Mouse (Mus musculus): ENCODE measurements at regions not wholly inside any gene's neighbourhood (a gene's known extent, or its start where the extent isn't known, plus 50 kb on each side); places are given as distances from the start of the nearest gene placed in this dataset.

DNA sequence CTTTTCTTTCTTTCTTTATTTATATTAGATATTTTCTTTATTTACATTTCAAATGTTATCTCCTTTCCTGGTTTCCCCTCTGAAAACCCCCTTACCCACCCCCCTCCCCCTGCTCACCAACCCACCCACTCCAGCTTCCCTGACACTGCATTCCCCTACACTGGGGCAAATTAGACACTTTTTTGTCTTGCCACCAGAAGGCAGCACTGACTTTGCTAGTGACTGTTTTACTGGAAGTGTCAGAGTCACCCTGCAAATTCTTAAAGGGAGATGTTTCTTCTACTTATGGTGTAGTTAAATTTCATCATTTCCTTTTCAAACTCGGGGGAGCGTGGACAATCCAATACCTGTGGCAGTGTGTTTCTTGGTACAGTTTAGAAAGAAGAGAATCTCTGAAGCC is 72.1 kb upstream of the Apob start:
- no peak for TF ChIP-seq EP300 (IDR thresholded peaks at IDR 0.05; ENCODE audit: low read depth)
- peak; percentile 24 for TF ChIP-seq CTCF (IDR thresholded peaks at IDR 0.05; ENCODE audit: low read depth)
- 78% methylated on average over 2 of the region's 2 CpGs for WGBS
- Histone ChIP-seq H3K4me3 (ENCODE audit: low read depth, low read length) (no peak overlapping the region), H3K36me3 (replicated peaks; ENCODE audit: control insufficient read depth, insufficient read depth, low read length) (no peaks in the 10 kb centered on the region), H3K9me3 (replicated peaks; ENCODE audit: control insufficient read depth, low read length) (no peaks in the 10 kb centered on the region), H3K9ac (replicated peaks; ENCODE audit: low read depth, low read length) (no peak overlapping the region), H3K4me1 (ENCODE audit: control insufficient read depth, insufficient read depth) (no peaks in the 10 kb centered on the region), H3K27ac (ENCODE audit: low read depth) (no peak overlapping the region), H3K27me3 (ENCODE audit: control insufficient read depth, insufficient read depth, low read length) (no peaks in the 10 kb centered on the region), H3K4me2 (ENCODE audit: low read depth, low read length) (no peak overlapping the region)
- ATAC-seq (ENCODE audit: insufficient read depth, low read depth) = no peak
- DNase-seq (ENCODE audit: low spot score) = no peak

DNA sequence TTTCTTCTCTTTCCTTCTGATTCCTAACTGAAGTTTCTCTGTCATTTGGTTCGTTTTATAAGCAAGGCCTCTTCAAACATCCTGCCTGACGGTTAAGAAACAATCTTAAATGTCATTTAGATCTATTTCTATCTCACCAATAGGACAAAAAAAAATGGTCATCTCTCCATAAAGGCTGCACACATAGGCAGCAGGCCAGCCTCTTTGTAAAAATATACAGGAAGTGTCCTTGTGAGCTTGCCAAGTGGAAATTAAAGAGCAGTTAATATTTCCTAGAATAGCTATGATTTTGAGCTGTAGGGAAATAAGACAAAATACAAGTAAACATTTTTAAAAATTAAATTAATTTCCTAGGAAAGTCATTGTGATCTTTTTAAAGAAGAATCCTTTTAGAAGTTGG is 70.6 kb upstream of the Apob start:
- no peak overlapping the region for H3K4me2 ChIP-seq (ENCODE audit: low read depth, low read length)
- H3K36me3 ChIP-seq (replicated peaks; ENCODE audit: control insufficient read depth, insufficient read depth, low read length) = no peaks in the 10 kb centered on the region
- H3K9ac ChIP-seq (replicated peaks; ENCODE audit: low read depth, low read length) = no peak overlapping the region
- no peak for ATAC-seq (ENCODE audit: insufficient read depth, low read depth)
- H3K4me1 ChIP-seq (ENCODE audit: control insufficient read depth, insufficient read depth) = no peaks in the 10 kb centered on the region
- H3K27me3 ChIP-seq (ENCODE audit: control insufficient read depth, insufficient read depth, low read length) = no peaks in the 10 kb centered on the region
- WGBS = 35% methylated on average over 2 of the region's 2 CpGs
- no peak for DNase-seq (ENCODE audit: low spot score)
- TF ChIP-seq EP300 (IDR thresholded peaks at IDR 0.05; ENCODE audit: low read depth) (no peak), CTCF (IDR thresholded peaks at IDR 0.05; ENCODE audit: low read depth) (no peak)
- H3K9me3 ChIP-seq (replicated peaks; ENCODE audit: control insufficient read depth, low read length) = no peaks in the 10 kb centered on the region
- no peak overlapping the region for H3K27ac ChIP-seq (ENCODE audit: low read depth)
- H3K4me3 ChIP-seq (ENCODE audit: low read depth, low read length) = no peak overlapping the region

DNA sequence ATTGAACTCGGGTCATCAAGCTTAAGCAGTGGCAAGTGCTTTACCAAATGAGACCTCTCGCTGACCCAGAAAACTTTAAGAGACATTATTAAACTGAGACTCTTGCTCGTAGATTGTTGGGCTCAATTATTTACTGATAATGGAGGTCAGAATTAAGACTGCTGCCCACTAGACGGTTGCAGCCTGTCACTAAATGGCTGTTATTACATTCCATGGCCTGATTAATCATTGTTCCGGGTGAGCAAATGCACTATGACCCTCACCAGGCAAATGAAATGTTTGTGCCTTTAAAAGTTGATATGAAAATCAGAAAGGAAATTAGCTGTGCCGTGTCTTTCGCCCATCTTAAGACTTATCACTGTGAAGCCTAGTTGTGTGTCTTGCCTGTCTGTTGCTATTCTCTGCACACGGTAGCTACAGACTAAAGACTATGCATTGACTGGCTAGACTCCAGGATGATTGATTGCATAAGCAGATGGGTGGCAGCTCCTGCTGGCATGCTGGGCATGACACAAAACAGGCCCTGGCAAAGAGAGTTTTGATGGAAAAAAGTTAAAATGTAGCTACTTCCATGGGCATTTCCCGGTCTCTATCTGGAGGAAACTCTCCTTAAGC is 67.6 kb upstream of the Apob start:
- H3K9ac ChIP-seq (replicated peaks; ENCODE audit: low read depth, low read length) = no peak overlapping the region
- 67% methylated on average over 9 of the region's 9 CpGs for WGBS
- H3K27me3 ChIP-seq (ENCODE audit: control insufficient read depth, insufficient read depth, low read length) = no peaks in the 10 kb centered on the region
- ATAC-seq (ENCODE audit: insufficient read depth, low read depth) (no peak), DNase-seq (ENCODE audit: low spot score) (no peak)
- H3K4me2 ChIP-seq (ENCODE audit: low read depth, low read length) = no peak overlapping the region
- no peak overlapping the region for H3K27ac ChIP-seq (ENCODE audit: low read depth)
- H3K36me3 ChIP-seq (replicated peaks; ENCODE audit: control insufficient read depth, insufficient read depth, low read length) = no peaks in the 10 kb centered on the region
- no peak for TF ChIP-seq EP300 (IDR thresholded peaks at IDR 0.05; ENCODE audit: low read depth)
- TF ChIP-seq CTCF (IDR thresholded peaks at IDR 0.05; ENCODE audit: low read depth) = no peak
- no peak overlapping the region for H3K4me3 ChIP-seq (ENCODE audit: low read depth, low read length)
- H3K4me1 ChIP-seq (ENCODE audit: control insufficient read depth, insufficient read depth) = no peaks in the 10 kb centered on the region
- H3K9me3 ChIP-seq (replicated peaks; ENCODE audit: control insufficient read depth, low read length) = no peaks in the 10 kb centered on the region

DNA sequence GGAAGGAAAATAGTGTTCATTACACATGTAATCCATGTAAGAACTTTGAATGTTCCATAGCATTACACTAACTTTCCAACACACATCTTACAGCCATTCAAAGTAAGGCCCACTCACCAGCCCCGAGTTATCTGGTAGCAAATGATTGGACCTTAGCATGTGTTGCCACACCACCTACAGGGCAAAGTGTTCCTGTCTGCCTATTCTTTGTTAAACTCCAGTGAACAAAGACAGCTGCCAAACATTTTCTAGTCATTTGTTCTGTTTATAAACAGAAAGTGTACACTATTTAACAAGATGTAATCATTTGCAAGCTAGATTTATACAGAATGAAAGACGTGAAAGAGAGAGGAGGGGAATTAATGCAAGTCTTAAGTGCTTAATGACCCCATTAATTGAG is 66.9 kb upstream of the Apob start:
- DNase-seq (ENCODE audit: low spot score) = no peak
- 71% methylated on average over 2 of the region's 2 CpGs for WGBS
- H3K4me1 ChIP-seq (ENCODE audit: control insufficient read depth, insufficient read depth) = no peaks in the 10 kb centered on the region
- H3K9me3 ChIP-seq (replicated peaks; ENCODE audit: control insufficient read depth, low read length) = no peaks in the 10 kb centered on the region
- H3K4me2 ChIP-seq (ENCODE audit: low read depth, low read length) = no peak overlapping the region
- no peak overlapping the region for H3K4me3 ChIP-seq (ENCODE audit: low read depth, low read length)
- no peaks in the 10 kb centered on the region for H3K27me3 ChIP-seq (ENCODE audit: control insufficient read depth, insufficient read depth, low read length)
- no peak overlapping the region for H3K9ac ChIP-seq (replicated peaks; ENCODE audit: low read depth, low read length)
- ATAC-seq (ENCODE audit: insufficient read depth, low read depth) = no peak
- H3K27ac ChIP-seq (ENCODE audit: low read depth) = no peak overlapping the region
- no peak for TF ChIP-seq CTCF (IDR thresholded peaks at IDR 0.05; ENCODE audit: low read depth)
- no peak for TF ChIP-seq EP300 (IDR thresholded peaks at IDR 0.05; ENCODE audit: low read depth)
- H3K36me3 ChIP-seq (replicated peaks; ENCODE audit: control insufficient read depth, insufficient read depth, low read length) = no peaks in the 10 kb centered on the region

DNA sequence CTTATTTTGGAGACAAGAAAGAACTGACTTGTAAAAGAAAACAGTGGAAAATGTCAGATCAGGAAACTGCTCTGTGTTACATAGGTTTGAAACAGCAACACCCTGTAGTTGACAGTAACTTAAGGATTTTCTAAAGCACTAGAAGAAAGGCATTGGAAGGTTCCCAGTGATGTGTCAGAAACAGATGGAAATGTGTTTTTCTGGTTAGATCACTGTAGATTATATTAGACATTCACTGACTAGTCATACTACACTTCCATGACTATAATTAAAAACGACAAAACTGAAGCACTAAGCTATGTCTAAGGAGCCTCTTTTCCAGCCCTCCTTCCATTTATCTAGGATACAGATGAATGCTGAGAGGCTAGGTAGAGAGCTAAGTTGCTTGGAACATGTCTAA is 59.1 kb upstream of the Apob start:
- Histone ChIP-seq H3K27ac (ENCODE audit: low read depth) (no peak overlapping the region), H3K4me2 (ENCODE audit: low read depth, low read length) (no peak overlapping the region), H3K9me3 (replicated peaks; ENCODE audit: control insufficient read depth, low read length) (no peaks in the 10 kb centered on the region), H3K9ac (replicated peaks; ENCODE audit: low read depth, low read length) (no peak overlapping the region), H3K4me1 (ENCODE audit: control insufficient read depth, insufficient read depth) (no peaks in the 10 kb centered on the region), H3K27me3 (ENCODE audit: control insufficient read depth, insufficient read depth, low read length) (no peaks in the 10 kb centered on the region), H3K4me3 (ENCODE audit: low read depth, low read length) (no peak overlapping the region), H3K36me3 (replicated peaks; ENCODE audit: control insufficient read depth, insufficient read depth, low read length) (no peaks in the 10 kb centered on the region)
- no peak for ATAC-seq (ENCODE audit: insufficient read depth, low read depth)
- TF ChIP-seq CTCF (IDR thresholded peaks at IDR 0.05; ENCODE audit: low read depth) (no peak), EP300 (IDR thresholded peaks at IDR 0.05; ENCODE audit: low read depth) (no peak)
- 69% methylated on average over 1 of the region's 1 CpGs for WGBS
- DNase-seq (ENCODE audit: low spot score) = no peak

DNA sequence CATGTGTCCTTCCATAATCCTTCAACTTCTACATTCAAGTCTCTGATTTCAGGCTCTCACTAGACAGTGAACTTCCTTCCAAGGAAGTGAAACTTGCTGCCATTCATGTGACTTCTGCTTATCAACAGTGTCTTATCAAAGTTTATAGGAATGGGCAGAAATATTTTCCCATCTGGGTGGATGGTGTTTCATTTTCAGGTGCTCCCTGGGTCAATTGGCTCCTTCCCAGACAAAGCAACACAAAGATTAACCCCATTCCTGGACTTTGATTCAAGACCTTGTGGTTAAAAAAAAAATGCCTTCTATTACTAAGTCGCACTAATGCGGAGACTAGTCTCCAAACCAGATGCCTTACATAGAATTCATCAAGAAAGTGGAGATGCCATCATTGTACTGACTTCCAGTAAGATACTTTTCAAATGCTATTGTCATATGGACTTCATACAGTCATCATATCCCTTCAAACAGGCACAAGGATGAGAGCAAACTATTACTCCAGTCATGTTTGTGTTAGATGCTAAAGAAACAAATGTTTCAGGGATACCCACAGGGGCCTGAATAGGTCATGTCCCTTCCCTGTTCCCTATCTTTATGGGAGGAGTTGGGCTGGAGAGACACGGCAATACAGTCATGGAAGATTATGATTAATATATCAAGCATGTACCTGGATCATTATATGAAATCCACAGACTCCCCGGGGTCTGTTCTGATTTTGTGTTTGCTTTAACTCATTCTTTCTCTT is 58.3 kb upstream of the Apob start:
- no peak for TF ChIP-seq EP300 (IDR thresholded peaks at IDR 0.05; ENCODE audit: low read depth)
- no peak for TF ChIP-seq CTCF (IDR thresholded peaks at IDR 0.05; ENCODE audit: low read depth)
- ATAC-seq (ENCODE audit: insufficient read depth, low read depth) = no peak
- no peak for DNase-seq (ENCODE audit: low spot score)
- Histone ChIP-seq H3K9me3 (replicated peaks; ENCODE audit: control insufficient read depth, low read length) (no peaks in the 10 kb centered on the region), H3K9ac (replicated peaks; ENCODE audit: low read depth, low read length) (no peak overlapping the region), H3K4me2 (ENCODE audit: low read depth, low read length) (no peak overlapping the region), H3K27ac (ENCODE audit: low read depth) (no peak overlapping the region), H3K4me3 (ENCODE audit: low read depth, low read length) (no peak overlapping the region), H3K4me1 (ENCODE audit: control insufficient read depth, insufficient read depth) (no peaks in the 10 kb centered on the region), H3K36me3 (replicated peaks; ENCODE audit: control insufficient read depth, insufficient read depth, low read length) (no peaks in the 10 kb centered on the region), H3K27me3 (ENCODE audit: control insufficient read depth, insufficient read depth, low read length) (no peaks in the 10 kb centered on the region)
- WGBS = 63% methylated on average over 4 of the region's 4 CpGs
